Mouse (Mus musculus): ENCODE data around the gene Arih2.

DNA sequence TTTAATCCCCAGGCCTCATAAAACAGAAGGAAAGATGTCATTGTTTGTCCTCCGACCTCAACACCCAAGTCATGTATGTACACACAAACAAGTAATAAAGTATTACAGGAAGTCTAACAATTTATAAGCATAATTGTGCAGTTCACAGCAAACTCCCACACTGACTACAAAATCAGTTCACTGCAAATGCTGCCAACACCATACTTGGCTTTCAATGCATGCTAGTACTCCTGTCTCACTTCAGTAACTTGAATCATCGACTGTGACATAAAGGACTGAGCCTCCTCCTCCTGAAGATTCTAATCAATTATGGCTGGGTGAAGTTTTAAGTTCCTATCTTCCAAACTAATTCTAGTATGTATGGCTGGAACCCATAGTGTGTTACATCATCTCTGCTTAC is 15.3 kb downstream of the Arih2 start:
- TF ChIP-seq POLR2A (IDR thresholded peaks at IDR 0.05; ENCODE audit: insufficient read length, low read depth) (no peak), TCF12 (IDR thresholded peaks at IDR 0.05; ENCODE audit: insufficient read depth, poor library complexity, severe bottlenecking) (no peak), MAX (IDR thresholded peaks at IDR 0.05; ENCODE audit: low read depth) (no peak), MYOD1 (IDR thresholded peaks at IDR 0.05; ENCODE audit: control insufficient read depth in 1 of 3, insufficient read length in 2 of 3, low read depth in 2 of 3) (no peak), POLR2AphosphoS2 (IDR thresholded peaks at IDR 0.05; ENCODE audit: insufficient read length, low read depth) (no peak), USF1 (IDR thresholded peaks at IDR 0.05; ENCODE audit: low read depth) (no peak), E2F4 (IDR thresholded peaks at IDR 0.05; ENCODE audit: insufficient read depth) (no peak), CEBPB (IDR thresholded peaks at IDR 0.05; ENCODE audit: insufficient read depth, poor library complexity, severe bottlenecking) (no peak), MYOG (IDR thresholded peaks at IDR 0.05; ENCODE audit: control insufficient read depth in 1 of 3, insufficient read depth in 1 of 3, insufficient read length in 2 of 3, low read depth in 2 of 3) (no peak), TCF3 (IDR thresholded peaks at IDR 0.05; ENCODE audit: insufficient read length, low read depth) (no peak), SRF (IDR thresholded peaks at IDR 0.05; ENCODE audit: control insufficient read depth, insufficient read length, low read depth) (no peak)

All from myocyte (in vitro differentiated cells).